ENCODE assay signal across 10 mouse cellular contexts in genomic region chr11:98606763-98607162, GRCm38 (mm10). TPM values are rescaled to one million over a fixed set of nuclear protein-coding genes. Genes with fewer than 3 reads are reported as not detected.
DNase-seq lines count a peak whose midpoint lies in the region; ATAC-seq and TF ChIP-seq lines count a peak whose summit lies in the region.
"Had no signal": no experiment of that assay in that cellular context is flagged by ENCODE, and none has a peak within 500 bp of the region (broad histone marks: within the 10 kb centered on the region; RNA-seq: fewer than 3 reads in every experiment).

No protein-coding gene starts in this region.

- 0 out of 2 replicates have a peak, but pooled peaks cover 6% of the 10 kb centered on the region for H3K4me1 ChIP-seq in kidney, postnatal 0 days (replicated peaks; ENCODE audit: insufficient read depth, low read length)
- H3K4me1 ChIP-seq in kidney, embryonic 15.5 days, result peaks cover 8% of the 10 kb centered on the region
- H3K4me1 ChIP-seq in G1E (ENCODE audit: insufficient read depth, low read depth, low read length), result peaks cover 9% of the 10 kb centered on the region
- H3K4me1 ChIP-seq in hindbrain, embryonic 12.5 days, result peaks cover 7% of the 10 kb centered on the region

- no peak overlapping the region for H3K9ac ChIP-seq in kidney, postnatal 0 days (ENCODE audit: low read depth, low read length)
- no peak overlapping the region for H3K9ac ChIP-seq in kidney, embryonic 15.5 days
- no peak overlapping the region for H3K9ac ChIP-seq in hindbrain, embryonic 12.5 days
- H3K9ac ChIP-seq: liver, embryonic 13.5 days had no signal

- peak; percentile 91 for TF ChIP-seq CTCF in kidney, postnatal 0 days (IDR thresholded peaks at IDR 0.05; ENCODE audit: low read depth)
- peak; percentile 52 for TF ChIP-seq CTCF in G1E (IDR thresholded peaks at IDR 0.05; ENCODE audit: low read depth, low read length)

- no peaks in the 10 kb centered on the region for H3K9me3 ChIP-seq in kidney, postnatal 0 days (replicated peaks; ENCODE audit: low read length)
- H3K9me3 ChIP-seq in kidney, embryonic 15.5 days (replicated peaks), result no peaks in the 10 kb centered on the region
- H3K9me3 ChIP-seq in G1E (replicated peaks), result no peaks in the 10 kb centered on the region
- no peaks in the 10 kb centered on the region for H3K9me3 ChIP-seq in hindbrain, embryonic 12.5 days (replicated peaks)
- H3K9me3 ChIP-seq: liver, embryonic 13.5 days had no signal

- WGBS in kidney, postnatal 0 days, result 3% methylated on average over 3 of the region's 3 CpGs
- 6% methylated on average over 3 of the region's 3 CpGs for WGBS in kidney, embryonic 15.5 days
- WGBS in hindbrain, embryonic 12.5 days, result 10% methylated on average over 3 of the region's 3 CpGs

- no peak overlapping the region for H3K27ac ChIP-seq in kidney, postnatal 0 days
- no peak overlapping the region for H3K27ac ChIP-seq in kidney, embryonic 15.5 days
- no peak overlapping the region for H3K27ac ChIP-seq in hindbrain, embryonic 12.5 days
- H3K27ac ChIP-seq: liver, embryonic 13.5 days had no signal

- H3K4me2 ChIP-seq in kidney, postnatal 0 days (ENCODE audit: low read length), result no peak overlapping the region
- no peak overlapping the region for H3K4me2 ChIP-seq in kidney, embryonic 15.5 days
- H3K4me2 ChIP-seq in hindbrain, embryonic 12.5 days (replicated peaks), result no peak overlapping the region
- H3K4me2 ChIP-seq: liver, embryonic 13.5 days had no signal

- 0 out of 2 replicates have a peak, but pooled peaks cover 2% of the 10 kb centered on the region for H3K27me3 ChIP-seq in kidney, postnatal 0 days (ENCODE audit: insufficient read depth, low read length)
- peaks cover 25% of the 10 kb centered on the region for H3K27me3 ChIP-seq in kidney, embryonic 15.5 days
- peaks cover 35% of the 10 kb centered on the region for H3K27me3 ChIP-seq in G1E (ENCODE audit: insufficient read depth, low read length)
- peaks cover 8% of the 10 kb centered on the region; the same call in 1 of the 2 replicates for H3K27me3 ChIP-seq in hindbrain, embryonic 12.5 days

- no peak overlapping the region for H3K4me3 ChIP-seq in kidney, postnatal 0 days (replicated peaks; ENCODE audit: low read depth, low read length)
- H3K4me3 ChIP-seq in kidney, embryonic 15.5 days (replicated peaks), result no peak overlapping the region
- no peak overlapping the region for H3K4me3 ChIP-seq in G1E (ENCODE audit: low read depth, low read length)
- H3K4me3 ChIP-seq in hindbrain, embryonic 12.5 days, result no peak overlapping the region
- H3K4me3 ChIP-seq: liver, embryonic 13.5 days had no signal

- peak; percentile 86 for DNase-seq in kidney, postnatal 0 days (ENCODE audit: low spot score)
- DNase-seq in CD4-positive helper T cell, adult 2 months (ENCODE audit: low read depth, low spot score), result peak; percentile 71
- no peak for DNase-seq in G1E (ENCODE audit: low spot score)
- peak; percentile 54 for DNase-seq in forelimb bud, embryonic 11.5 days (ENCODE audit: low read depth, low spot score)
- DNase-seq in spleen, postnatal 14 days (ENCODE audit: low spot score in 2 of 2), result no peak
- DNase-seq: liver, embryonic 13.5 days had no signal

- H3K36me3 ChIP-seq in kidney, postnatal 0 days (ENCODE audit: insufficient read depth, low read length), result no peaks in the 10 kb centered on the region
- no peaks in the 10 kb centered on the region for H3K36me3 ChIP-seq in kidney, embryonic 15.5 days
- no peaks in the 10 kb centered on the region for H3K36me3 ChIP-seq in G1E (replicated peaks)
- H3K36me3 ChIP-seq in hindbrain, embryonic 12.5 days, result no peaks in the 10 kb centered on the region
- H3K36me3 ChIP-seq: liver, embryonic 13.5 days had no signal

- ATAC-seq in kidney, postnatal 0 days (replicated peaks; ENCODE audit: low FRiP score, low read depth), result no peak
- ATAC-seq in kidney, embryonic 15.5 days (replicated peaks; ENCODE audit: low FRiP score), result no peak
- no peak; the same call in 1 of the 2 replicates for ATAC-seq in G1E (ENCODE audit: extremely low read depth, insufficient number of reproducible peaks, low FRiP score, poor library complexity, severe bottlenecking)
- peak; percentile 65; the same call in 1 of the 2 replicates for ATAC-seq in megakaryocyte-erythroid progenitor cell, adult 5-6 weeks (replicated peaks; ENCODE audit: low FRiP score, low TSS enrichment, poor library complexity, severe bottlenecking)
- ATAC-seq in hindbrain, embryonic 12.5 days (ENCODE audit: low FRiP score), result no peak

RNA-seq across cellular contexts. Expression of gene Lrrc3c, which starts 8.7 kb away (rescaled TPM):
- not detected in 2 replicates for polyA plus RNA-seq in kidney, postnatal 0 days (2015; fragmentation: Nextera tagmentation; extraction: Ambion mirVana)
- not detected in 2 replicates for polyA plus RNA-seq in kidney, embryonic 15.5 days (2015; fragmentation: Nextera tagmentation; extraction: Ambion mirVana)
- total RNA-seq in G1E (2014; fragmentation: Nextera tagmentation), result not detected in 2 replicates
- total RNA-seq in G1E (2017), result not detected in 2 replicates
- not detected in 2 replicates for polyA plus RNA-seq in G1E (2012)
- total RNA-seq in megakaryocyte-erythroid progenitor cell, adult 5-6 weeks (2014; fragmentation: Nextera tagmentation), result not detected in 2 replicates
- total RNA-seq in megakaryocyte-erythroid progenitor cell, adult 5-6 weeks (2017), result not detected in 2 replicates
- polyA plus RNA-seq in hindbrain, embryonic 12.5 days (2016; fragmentation: Nextera tagmentation; extraction: Ambion mirVana), result not detected in 2 replicates
- polyA plus RNA-seq: liver, embryonic 13.5 days; stomach, embryonic 16.5 days had no signal

RNA-seq across cellular contexts. Expression of gene Gm12355, which starts 18.7 kb away (rescaled TPM):
- polyA plus RNA-seq in kidney, postnatal 0 days (2015; fragmentation: Nextera tagmentation; extraction: Ambion mirVana), result 0.92 and 1.2 TPM in 2 replicates
- 1.1 and 1.5 TPM in 2 replicates for polyA plus RNA-seq in kidney, embryonic 15.5 days (2015; fragmentation: Nextera tagmentation; extraction: Ambion mirVana)
- total RNA-seq in G1E (2014; fragmentation: Nextera tagmentation) (1.3 TPM in 1 of 2 replicates, not detected in the other), G1E (2017) (1.7 and 3.4 TPM in 2 replicates)
- polyA plus RNA-seq in G1E (2012), result not detected in 2 replicates
- total RNA-seq in megakaryocyte-erythroid progenitor cell, adult 5-6 weeks (2014; fragmentation: Nextera tagmentation), result 1.1 TPM in 1 of 2 replicates, not detected in the other
- total RNA-seq in megakaryocyte-erythroid progenitor cell, adult 5-6 weeks (2017), result 1.4 and 3.9 TPM in 2 replicates
- 0.49 and 0.55 TPM in 2 replicates for polyA plus RNA-seq in hindbrain, embryonic 12.5 days (2016; fragmentation: Nextera tagmentation; extraction: Ambion mirVana)

RNA-seq across cellular contexts. Expression of gene Gsdma3, which starts 19.4 kb away (rescaled TPM):
- polyA plus RNA-seq in kidney, postnatal 0 days (2015; fragmentation: Nextera tagmentation; extraction: Ambion mirVana), result not detected in 2 replicates
- polyA plus RNA-seq in kidney, embryonic 15.5 days (2015; fragmentation: Nextera tagmentation; extraction: Ambion mirVana), result not detected in 2 replicates
- total RNA-seq in G1E (2014; fragmentation: Nextera tagmentation), result not detected in 2 replicates
- 0.12 TPM in 1 of 2 replicates, not detected in the other for total RNA-seq in G1E (2017)
- not detected in 2 replicates for polyA plus RNA-seq in G1E (2012)
- not detected in 2 replicates for total RNA-seq in megakaryocyte-erythroid progenitor cell, adult 5-6 weeks (2014; fragmentation: Nextera tagmentation)
- not detected in 2 replicates for total RNA-seq in megakaryocyte-erythroid progenitor cell, adult 5-6 weeks (2017)
- polyA plus RNA-seq in hindbrain, embryonic 12.5 days (2016; fragmentation: Nextera tagmentation; extraction: Ambion mirVana), result not detected in 2 replicates
- polyA plus RNA-seq: liver, embryonic 13.5 days; stomach, embryonic 16.5 days had no signal

RNA-seq across cellular contexts. Expression of gene Ormdl3, which starts 19.6 kb away (rescaled TPM):
- 50.1 and 51.3 TPM in 2 replicates for polyA plus RNA-seq in kidney, postnatal 0 days (2015; fragmentation: Nextera tagmentation; extraction: Ambion mirVana)
- polyA plus RNA-seq in kidney, embryonic 15.5 days (2015; fragmentation: Nextera tagmentation; extraction: Ambion mirVana), result 59.4 and 61.1 TPM in 2 replicates
- total RNA-seq in G1E (2014; fragmentation: Nextera tagmentation) (11.0 and 22.0 TPM in 2 replicates), G1E (2017) (55.0 and 57.0 TPM in 2 replicates)
- 37.8 and 43.2 TPM in 2 replicates for polyA plus RNA-seq in G1E (2012)
- total RNA-seq in megakaryocyte-erythroid progenitor cell, adult 5-6 weeks (2014; fragmentation: Nextera tagmentation), result 28.3 and 38.6 TPM in 2 replicates
- total RNA-seq in megakaryocyte-erythroid progenitor cell, adult 5-6 weeks (2017), result 20.7 and 21.7 TPM in 2 replicates
- polyA plus RNA-seq in hindbrain, embryonic 12.5 days (2016; fragmentation: Nextera tagmentation; extraction: Ambion mirVana), result 69.8 and 71.4 TPM in 2 replicates

RNA-seq across cellular contexts. Expression of gene Gsdma2, which starts 39.8 kb away (rescaled TPM):
- polyA plus RNA-seq in kidney, postnatal 0 days (2015; fragmentation: Nextera tagmentation; extraction: Ambion mirVana), result not detected in 2 replicates
- not detected in 2 replicates for polyA plus RNA-seq in kidney, embryonic 15.5 days (2015; fragmentation: Nextera tagmentation; extraction: Ambion mirVana)
- total RNA-seq in G1E (2014; fragmentation: Nextera tagmentation) (not detected in 2 replicates), G1E (2017) (0.23 and 0.27 TPM in 2 replicates)
- not detected in 2 replicates for polyA plus RNA-seq in G1E (2012)
- total RNA-seq in megakaryocyte-erythroid progenitor cell, adult 5-6 weeks (2014; fragmentation: Nextera tagmentation), result not detected in 2 replicates
- total RNA-seq in megakaryocyte-erythroid progenitor cell, adult 5-6 weeks (2017), result not detected in 2 replicates
- not detected in 2 replicates for polyA plus RNA-seq in hindbrain, embryonic 12.5 days (2016; fragmentation: Nextera tagmentation; extraction: Ambion mirVana)
- polyA plus RNA-seq: liver, embryonic 13.5 days had no signal

Comparison
In these comparisons a context has a peak if more than half of its experiments do, and no peak if none do; other contexts are left out.
1. DNase-seq: peak in kidney, postnatal 0 days (single experiment), CD4-positive helper T cell, adult 2 months (single experiment) and forelimb bud, embryonic 11.5 days (single experiment); none in G1E (single experiment) and spleen, postnatal 14 days (0 of 2).